Comparison of ENCODE assay signal across 15 mouse cellular contexts in genomic region chr17:80022090-80022489, GRCm38 (mm10). TPM values are rescaled to one million over a fixed set of nuclear protein-coding genes. Genes with fewer than 3 reads are reported as not detected.
DNase-seq lines count a peak whose midpoint lies in the region; ATAC-seq and TF ChIP-seq lines count a peak whose summit lies in the region.
"Had no signal": no experiment of that assay in that cellular context is flagged by ENCODE, and none has a peak within 500 bp of the region (broad histone marks: within the 10 kb centered on the region; RNA-seq: fewer than 3 reads in every experiment).

No protein-coding gene starts in this region.

- H3K36me3 ChIP-seq in heart, embryonic 13.5 days: peaks cover 12% of the 10 kb centered on the region
- no peaks in the 10 kb centered on the region for H3K36me3 ChIP-seq in heart, adult 2 months (ENCODE audit: control insufficient read depth, insufficient read depth, low read length)
- H3K36me3 ChIP-seq in midbrain, embryonic 14.5 days (ENCODE audit: control insufficient read depth, insufficient read depth, low read length): peaks cover 3% of the 10 kb centered on the region; the same call in 1 of the 2 replicates
- H3K36me3 ChIP-seq in midbrain, embryonic 11.5 days (ENCODE audit: control insufficient read depth, insufficient read depth, low read length): no peaks in the 10 kb centered on the region
- H3K36me3 ChIP-seq in kidney, adult 2 months (ENCODE audit: control insufficient read depth, insufficient read depth, low read length): no peaks in the 10 kb centered on the region; the same call in 1 of the 2 replicates

- H3K79me2 ChIP-seq in heart, adult 2 months (replicated peaks; ENCODE audit: control insufficient read depth, insufficient read depth, low read length): no peaks in the 10 kb centered on the region

- no peak overlapping the region for H3K9ac ChIP-seq in heart, embryonic 13.5 days
- no peak overlapping the region for H3K9ac ChIP-seq in heart, adult 2 months (ENCODE audit: low read depth, low read length)
- H3K9ac ChIP-seq in midbrain, embryonic 14.5 days (replicated peaks; ENCODE audit: low read length): no peak overlapping the region
- H3K9ac ChIP-seq in midbrain, embryonic 11.5 days (ENCODE audit: low read length): no peak overlapping the region
- H3K9ac ChIP-seq: liver, embryonic 14.5 days; midbrain, embryonic 12.5 days had no signal

- intact Hi-C loops in heart, adult 2 months (cut with DNase I): no loop called here

- H3K4me3 ChIP-seq in heart, embryonic 13.5 days: no peak overlapping the region
- H3K4me3 ChIP-seq in heart, adult 2 months: no peak overlapping the region
- no peak overlapping the region for H3K4me3 ChIP-seq in midbrain, embryonic 14.5 days (replicated peaks; ENCODE audit: low read depth, low read length)
- no peak overlapping the region for H3K4me3 ChIP-seq in midbrain, embryonic 11.5 days (ENCODE audit: low read depth, low read length)
- H3K4me3 ChIP-seq in kidney, adult 2 months (ENCODE audit: insufficient read depth, low read depth, low read length): no peak overlapping the region
- H3K4me3 ChIP-seq: hindbrain, embryonic 10.5 days; midbrain, embryonic 12.5 days had no signal

- TF ChIP-seq POLR2A in heart, adult 2 months (IDR thresholded peaks at IDR 0.05; ENCODE audit: insufficient read depth, low read depth, low read length): no peak
- TF ChIP-seq POLR2A in kidney, adult 2 months (IDR thresholded peaks at IDR 0.05; ENCODE audit: low read depth, low read length): no peak

- peaks cover 5% of the 10 kb centered on the region; the same call in 1 of the 2 replicates for H3K9me3 ChIP-seq in heart, embryonic 13.5 days
- H3K9me3 ChIP-seq in midbrain, embryonic 14.5 days (ENCODE audit: control insufficient read depth, low read length): no peaks in the 10 kb centered on the region
- H3K9me3 ChIP-seq in midbrain, embryonic 11.5 days (ENCODE audit: control insufficient read depth, low read length): no peaks in the 10 kb centered on the region
- H3K9me3 ChIP-seq: hindbrain, embryonic 10.5 days; midbrain, embryonic 12.5 days had no signal

- TF ChIP-seq CTCF in heart, adult 2 months (IDR thresholded peaks at IDR 0.05): no peak
- TF ChIP-seq CTCF in kidney, adult 2 months (conservative IDR thresholded peaks at IDR 0.05; ENCODE audit: insufficient read depth, insufficient read length, low read depth, low read length): no peak

- 72% methylated on average over 5 of the region's 5 CpGs for WGBS in heart, embryonic 13.5 days
- WGBS in heart, adult 2 months: 42% methylated on average over 5 of the region's 5 CpGs
- 80% methylated on average over 5 of the region's 5 CpGs for WGBS in midbrain, embryonic 14.5 days
- 80% methylated on average over 5 of the region's 5 CpGs for WGBS in midbrain, embryonic 11.5 days
- 39% methylated on average over 5 of the region's 5 CpGs for WGBS in kidney, adult 2 months

- peak; percentile 36 for DNase-seq in adrenal gland, postnatal 14 days
- no peak for DNase-seq in adrenal gland, adult 8-10 months
- no peak for DNase-seq in heart, adult 2 months
- DNase-seq in midbrain, embryonic 14.5 days: peak; percentile 28
- DNase-seq in midbrain, embryonic 11.5 days (ENCODE audit: low spot score, missing footprints): no peak
- DNase-seq in skeletal muscle tissue, adult 2 months (ENCODE audit: low read depth, low spot score): peak; percentile 64
- DNase-seq in kidney, adult 2 months: no peak
- DNase-seq: layer of hippocampus, postnatal 36 days; left cerebral cortex, postnatal 4 days had no signal

- no peak overlapping the region for H3K4me2 ChIP-seq in heart, embryonic 13.5 days
- no peak overlapping the region for H3K4me2 ChIP-seq in midbrain, embryonic 14.5 days (ENCODE audit: low read length)
- H3K4me2 ChIP-seq in midbrain, embryonic 11.5 days: no peak overlapping the region
- H3K4me2 ChIP-seq: midbrain, embryonic 12.5 days had no signal

- no peak for TF ChIP-seq EP300 in heart, adult 2 months (IDR thresholded peaks at IDR 0.05; ENCODE audit: insufficient read depth, low read depth, low read length)

- no peaks in the 10 kb centered on the region for H3K27me3 ChIP-seq in heart, embryonic 13.5 days (replicated peaks)
- no peaks in the 10 kb centered on the region for H3K27me3 ChIP-seq in heart, adult 2 months (ENCODE audit: control insufficient read depth, insufficient read depth, low read length)
- no peaks in the 10 kb centered on the region for H3K27me3 ChIP-seq in midbrain, embryonic 14.5 days (ENCODE audit: control insufficient read depth, insufficient read depth, low read length)
- H3K27me3 ChIP-seq in midbrain, embryonic 11.5 days (ENCODE audit: control insufficient read depth, insufficient read depth, low read length): no peaks in the 10 kb centered on the region
- H3K27me3 ChIP-seq in kidney, adult 2 months (replicated peaks; ENCODE audit: control insufficient read depth, insufficient read depth, low read length): no peaks in the 10 kb centered on the region
- H3K27me3 ChIP-seq: midbrain, embryonic 12.5 days had no signal

- no peak for ATAC-seq in heart, embryonic 13.5 days (ENCODE audit: extremely low read depth, insufficient number of reproducible peaks, low FRiP score, low TSS enrichment)
- ATAC-seq in midbrain, embryonic 14.5 days (ENCODE audit: low FRiP score, low TSS enrichment): no peak
- ATAC-seq in midbrain, embryonic 11.5 days (ENCODE audit: low FRiP score): no peak
- ATAC-seq: inflammation-experienced regulatory T-cells, adult 6 months had no signal

- H3K4me1 ChIP-seq in heart, embryonic 13.5 days: no peaks in the 10 kb centered on the region
- peaks cover 2% of the 10 kb centered on the region for H3K4me1 ChIP-seq in heart, adult 2 months (ENCODE audit: control insufficient read depth, insufficient read depth, low read length)
- H3K4me1 ChIP-seq in midbrain, embryonic 14.5 days (ENCODE audit: control insufficient read depth, insufficient read depth, low read length): peaks cover 4% of the 10 kb centered on the region; the same call in 1 of the 2 replicates
- no peaks in the 10 kb centered on the region for H3K4me1 ChIP-seq in midbrain, embryonic 11.5 days (ENCODE audit: control insufficient read depth, insufficient read depth, low read length)
- H3K4me1 ChIP-seq in kidney, adult 2 months (ENCODE audit: control insufficient read depth, insufficient read depth, low read length): no peaks in the 10 kb centered on the region

- H3K27ac ChIP-seq in heart, embryonic 13.5 days (replicated peaks): 0 out of 2 replicates have a peak overlapping the region, but pooled peaks have one; percentile 12
- H3K27ac ChIP-seq in heart, adult 2 months: no peak overlapping the region; the same call in 1 of the 2 replicates
- H3K27ac ChIP-seq in midbrain, embryonic 14.5 days (replicated peaks; ENCODE audit: low read depth, low read length): no peak overlapping the region
- H3K27ac ChIP-seq in midbrain, embryonic 11.5 days (ENCODE audit: low read depth, low read length): no peak overlapping the region
- H3K27ac ChIP-seq in kidney, adult 2 months (ENCODE audit: insufficient read depth, low read depth, low read length): no peak overlapping the region
- H3K27ac ChIP-seq: hindbrain, embryonic 10.5 days; liver, embryonic 14.5 days; macrophage; midbrain, embryonic 12.5 days had no signal

RNA-seq across cellular contexts. Expression of gene Hnrnpll, which starts 40.0 kb away (rescaled TPM):
- 50.6 and 54.1 TPM in 2 replicates for total RNA-seq in adrenal gland, postnatal 14 days (2021)
- total RNA-seq in adrenal gland, adult 8-10 months (2022): 10 to 100 TPM; 47.6 to 53.1 (median 50.6) TPM
- polyA plus RNA-seq in heart, embryonic 13.5 days (2015; fragmentation: Nextera tagmentation; extraction: Ambion mirVana): 39.9 and 40.3 TPM in 2 replicates
- 10 to 100 TPM; 19.9 to 23.7 TPM for total RNA-seq in heart, adult 2 months (2021)
- 7.5 and 14.2 TPM in 2 replicates for polyA plus RNA-seq in heart, adult 2 months (2012; rRNA removed)
- polyA plus RNA-seq in midbrain, embryonic 14.5 days (2014; fragmentation: Nextera tagmentation; extraction: Ambion mirVana): 68.2 and 76.7 TPM in 2 replicates
- polyA plus RNA-seq in midbrain, embryonic 11.5 days (2014; fragmentation: Nextera tagmentation; extraction: Ambion mirVana): 130 and 132 TPM in 2 replicates
- polyA plus RNA-seq in kidney, adult 2 months (2012; rRNA removed): 11.7 and 13.1 TPM in 2 replicates

Comparison
In these comparisons a context has a peak if more than half of its experiments do, and no peak if none do; other contexts are left out.
1. DNase-seq: peak in adrenal gland, postnatal 14 days (single experiment), midbrain, embryonic 14.5 days (single experiment) and skeletal muscle tissue, adult 2 months (single experiment); none in adrenal gland, adult 8-10 months (single experiment), heart, adult 2 months (0 of 2), midbrain, embryonic 11.5 days (single experiment) and kidney, adult 2 months (single experiment).